Mouse (Mus musculus): ENCODE measurements around the gene Tmem160. TPM values are rescaled to one million over a fixed set of nuclear protein-coding genes. Genes with fewer than 3 reads are reported as not detected.

The Tmem160 gene
- polyA plus RNA-seq, 1 experiment from 2014 or later: 71.4 TPM

- peaks cover 3% of the 10 kb centered on the region; the same call in 1 of the 2 replicates for H3K4me1 ChIP-seq (ENCODE audit: control insufficient read depth, insufficient read depth, low read length)
- no peaks in the 10 kb centered on the region for H3K9me3 ChIP-seq (ENCODE audit: control insufficient read depth, low read length)
- 92% methylated on average over 8 of the region's 8 CpGs for WGBS
- H3K27ac ChIP-seq (replicated peaks; ENCODE audit: low read depth, low read length): no peak overlapping the region
- ATAC-seq (ENCODE audit: insufficient number of reproducible peaks, low FRiP score, low TSS enrichment, low read depth): no peak
- H3K4me3 ChIP-seq (ENCODE audit: low read depth, low read length): no peak overlapping the region
- no peaks in the 10 kb centered on the region for H3K27me3 ChIP-seq (ENCODE audit: control insufficient read depth, insufficient read depth, low read length)
- no peak overlapping the region for H3K4me2 ChIP-seq (ENCODE audit: low read depth, severe bottlenecking)
- H3K36me3 ChIP-seq (ENCODE audit: control insufficient read depth, insufficient read depth, low read length): peaks cover 15% of the 10 kb centered on the region; the same call in 1 of the 2 replicates
- no peak for DNase-seq (ENCODE audit: low spot score)
- H3K9ac ChIP-seq (ENCODE audit: low read length): no peak overlapping the region
These were observed 40.2 kb upstream of the Tmem160 start for GRCm38 (mm10) chr7:16412220-16412896.

GRCm38 (mm10) chr7:16412930-16413329 is 39.6 kb upstream of the Tmem160 start:
- H3K27me3 ChIP-seq (ENCODE audit: control insufficient read depth, insufficient read depth, low read length): no peaks in the 10 kb centered on the region
- H3K4me2 ChIP-seq (ENCODE audit: low read depth, severe bottlenecking): no peak overlapping the region
- 80% methylated on average over 2 of the region's 2 CpGs for WGBS
- DNase-seq (ENCODE audit: low spot score) (no peak), ATAC-seq (ENCODE audit: insufficient number of reproducible peaks, low FRiP score, low TSS enrichment, low read depth) (no peak)
- no peak overlapping the region; the same call in 1 of the 2 replicates for H3K27ac ChIP-seq (replicated peaks; ENCODE audit: low read depth, low read length)
- no peak overlapping the region for H3K9ac ChIP-seq (ENCODE audit: low read length)
- peaks cover 18% of the 10 kb centered on the region; the same call in 1 of the 2 replicates for H3K36me3 ChIP-seq (ENCODE audit: control insufficient read depth, insufficient read depth, low read length)
- no peak overlapping the region for H3K4me3 ChIP-seq (ENCODE audit: low read depth, low read length)
- H3K4me1 ChIP-seq (ENCODE audit: control insufficient read depth, insufficient read depth, low read length): peaks cover 3% of the 10 kb centered on the region; the same call in 1 of the 2 replicates
- no peaks in the 10 kb centered on the region for H3K9me3 ChIP-seq (ENCODE audit: control insufficient read depth, low read length)

GRCm38 (mm10) chr7:16415426-16415825 is 37.2 kb upstream of the Tmem160 start:
- Histone ChIP-seq H3K27ac (replicated peaks; ENCODE audit: low read depth, low read length) (no peak overlapping the region), H3K36me3 (ENCODE audit: control insufficient read depth, insufficient read depth, low read length) (peaks cover 33% of the 10 kb centered on the region; the same call in 1 of the 2 replicates), H3K9ac (ENCODE audit: low read length) (no peak overlapping the region), H3K27me3 (ENCODE audit: control insufficient read depth, insufficient read depth, low read length) (no peaks in the 10 kb centered on the region), H3K9me3 (ENCODE audit: control insufficient read depth, low read length) (no peaks in the 10 kb centered on the region), H3K4me3 (ENCODE audit: low read depth, low read length) (no peak overlapping the region), H3K4me2 (ENCODE audit: low read depth, severe bottlenecking) (no peak overlapping the region), H3K4me1 (ENCODE audit: control insufficient read depth, insufficient read depth, low read length) (peaks cover 3% of the 10 kb centered on the region; the same call in 1 of the 2 replicates)
- ATAC-seq (ENCODE audit: insufficient number of reproducible peaks, low FRiP score, low TSS enrichment, low read depth) (no peak), DNase-seq (ENCODE audit: low spot score) (no peak)
- WGBS: 90% methylated on average over 3 of the region's 3 CpGs

- no peak overlapping the region for H3K4me2 ChIP-seq (ENCODE audit: low read depth, severe bottlenecking)
- no peak overlapping the region for H3K9ac ChIP-seq (ENCODE audit: low read length)
- no peaks in the 10 kb centered on the region for H3K27me3 ChIP-seq (ENCODE audit: control insufficient read depth, insufficient read depth, low read length)
- DNase-seq (ENCODE audit: low spot score) (no peak), ATAC-seq (ENCODE audit: insufficient number of reproducible peaks, low FRiP score, low TSS enrichment, low read depth) (no peak)
- H3K36me3 ChIP-seq (ENCODE audit: control insufficient read depth, insufficient read depth, low read length): peaks cover 51% of the 10 kb centered on the region
- no peak overlapping the region for H3K4me3 ChIP-seq (ENCODE audit: low read depth, low read length)
- peaks cover 3% of the 10 kb centered on the region; the same call in 1 of the 2 replicates for H3K4me1 ChIP-seq (ENCODE audit: control insufficient read depth, insufficient read depth, low read length)
- no peak overlapping the region for H3K27ac ChIP-seq (replicated peaks; ENCODE audit: low read depth, low read length)
- H3K9me3 ChIP-seq (ENCODE audit: control insufficient read depth, low read length): no peaks in the 10 kb centered on the region; the same call in 1 of the 2 replicates
- 93% methylated on average over 10 of the region's 10 CpGs for WGBS
These were observed 35.3 kb upstream of the Tmem160 start for GRCm38 (mm10) chr7:16417141-16417771.

- no peaks in the 10 kb centered on the region; the same call in 1 of the 2 replicates for H3K9me3 ChIP-seq (ENCODE audit: control insufficient read depth, low read length)
- no peak overlapping the region for H3K9ac ChIP-seq (ENCODE audit: low read length)
- H3K27me3 ChIP-seq (ENCODE audit: control insufficient read depth, insufficient read depth, low read length): no peaks in the 10 kb centered on the region
- no peak overlapping the region for H3K4me3 ChIP-seq (ENCODE audit: low read depth, low read length)
- ATAC-seq (ENCODE audit: insufficient number of reproducible peaks, low FRiP score, low TSS enrichment, low read depth) (no peak), DNase-seq (ENCODE audit: low spot score) (no peak)
- no peak overlapping the region for H3K4me2 ChIP-seq (ENCODE audit: low read depth, severe bottlenecking)
- no peak overlapping the region for H3K27ac ChIP-seq (replicated peaks; ENCODE audit: low read depth, low read length)
- WGBS: 86% methylated on average over 5 of the region's 5 CpGs
- peaks cover 53% of the 10 kb centered on the region for H3K36me3 ChIP-seq (ENCODE audit: control insufficient read depth, insufficient read depth, low read length)
- H3K4me1 ChIP-seq (ENCODE audit: control insufficient read depth, insufficient read depth, low read length): no peaks in the 10 kb centered on the region
These were observed 33.9 kb upstream of the Tmem160 start for GRCm38 (mm10) chr7:16418713-16419112.

GRCm38 (mm10) chr7:16420493-16421118 is 32.0 kb upstream of the Tmem160 start:
- H3K4me1 ChIP-seq (ENCODE audit: control insufficient read depth, insufficient read depth, low read length): no peaks in the 10 kb centered on the region
- H3K36me3 ChIP-seq (ENCODE audit: control insufficient read depth, insufficient read depth, low read length): peaks cover 68% of the 10 kb centered on the region
- ATAC-seq (ENCODE audit: insufficient number of reproducible peaks, low FRiP score, low TSS enrichment, low read depth) (no peak), DNase-seq (ENCODE audit: low spot score) (no peak)
- no peaks in the 10 kb centered on the region; the same call in 1 of the 2 replicates for H3K9me3 ChIP-seq (ENCODE audit: control insufficient read depth, low read length)
- H3K27ac ChIP-seq (replicated peaks; ENCODE audit: low read depth, low read length): no peak overlapping the region
- no peak overlapping the region for H3K9ac ChIP-seq (ENCODE audit: low read length)
- H3K4me3 ChIP-seq (ENCODE audit: low read depth, low read length): no peak overlapping the region
- WGBS: 93% methylated on average over 8 of the region's 8 CpGs
- no peaks in the 10 kb centered on the region for H3K27me3 ChIP-seq (ENCODE audit: control insufficient read depth, insufficient read depth, low read length)
- H3K4me2 ChIP-seq (ENCODE audit: low read depth, severe bottlenecking): no peak overlapping the region

GRCm38 (mm10) chr7:16422222-16422856 is 30.2 kb upstream of the Tmem160 start:
- H3K36me3 ChIP-seq (ENCODE audit: control insufficient read depth, insufficient read depth, low read length): peaks cover 64% of the 10 kb centered on the region
- H3K4me3 ChIP-seq (ENCODE audit: low read depth, low read length): no peak overlapping the region
- H3K4me1 ChIP-seq (ENCODE audit: control insufficient read depth, insufficient read depth, low read length): no peaks in the 10 kb centered on the region
- ATAC-seq (ENCODE audit: insufficient number of reproducible peaks, low FRiP score, low TSS enrichment, low read depth) (no peak), DNase-seq (ENCODE audit: low spot score) (no peak)
- no peak overlapping the region for H3K4me2 ChIP-seq (ENCODE audit: low read depth, severe bottlenecking)
- no peak overlapping the region for H3K9ac ChIP-seq (ENCODE audit: low read length)
- 90% methylated on average over 18 of the region's 18 CpGs for WGBS
- H3K27me3 ChIP-seq (ENCODE audit: control insufficient read depth, insufficient read depth, low read length): no peaks in the 10 kb centered on the region
- no peak overlapping the region for H3K27ac ChIP-seq (replicated peaks; ENCODE audit: low read depth, low read length)
- H3K9me3 ChIP-seq (ENCODE audit: control insufficient read depth, low read length): no peaks in the 10 kb centered on the region; the same call in 1 of the 2 replicates

GRCm38 (mm10) chr7:16423731-16424130 is 28.8 kb upstream of the Tmem160 start:
- no peak overlapping the region for H3K4me3 ChIP-seq (ENCODE audit: low read depth, low read length)
- peaks cover 63% of the 10 kb centered on the region for H3K36me3 ChIP-seq (ENCODE audit: control insufficient read depth, insufficient read depth, low read length)
- no peak overlapping the region for H3K9ac ChIP-seq (ENCODE audit: low read length)
- DNase-seq (ENCODE audit: low spot score) (no peak), ATAC-seq (ENCODE audit: insufficient number of reproducible peaks, low FRiP score, low TSS enrichment, low read depth) (no peak)
- no peaks in the 10 kb centered on the region; the same call in 1 of the 2 replicates for H3K9me3 ChIP-seq (ENCODE audit: control insufficient read depth, low read length)
- no peaks in the 10 kb centered on the region for H3K4me1 ChIP-seq (ENCODE audit: control insufficient read depth, insufficient read depth, low read length)
- H3K4me2 ChIP-seq (ENCODE audit: low read depth, severe bottlenecking): no peak overlapping the region
- no peaks in the 10 kb centered on the region for H3K27me3 ChIP-seq (ENCODE audit: control insufficient read depth, insufficient read depth, low read length)
- 92% methylated on average over 9 of the region's 9 CpGs for WGBS
- H3K27ac ChIP-seq (replicated peaks; ENCODE audit: low read depth, low read length): no peak overlapping the region
